Mouse (Mus musculus): ENCODE results near the gene Lamb3. TPM values are rescaled to one million over a fixed set of nuclear protein-coding genes. Genes with fewer than 3 reads are reported as not detected.
A peak's percentile ranks its signal among the peaks of the same experiment; 100 is the strongest.

The Lamb3 gene
- polyA plus RNA-seq, 1 experiment from 2014 or later = 34.9 TPM

GRCm38 (mm10) chr1:193323686-193324085 lies 116.2 kb downstream of the Lamb3 start:
- TF ChIP-seq EP300 (optimal IDR thresholded peaks at IDR 0.05) (no peak), CTCF (IDR thresholded peaks at IDR 0.05; ENCODE audit: low read depth) (no peak)
- H3K4me1 ChIP-seq (replicated peaks; ENCODE audit: control insufficient read depth, insufficient read depth) = no peaks in the 10 kb centered on the region
- no peaks in the 10 kb centered on the region for H3K27me3 ChIP-seq (ENCODE audit: control insufficient read depth, insufficient read depth, low read length)
- no peak overlapping the region for H3K27ac ChIP-seq (replicated peaks)
- no peak overlapping the region for H3K4me3 ChIP-seq (ENCODE audit: low read depth, low read length)
- no peaks in the 10 kb centered on the region for H3K9me3 ChIP-seq (ENCODE audit: control insufficient read depth, low read length)
- no peak for DNase-seq (ENCODE audit: low spot score)
- 94% methylated on average over 6 of the region's 6 CpGs for WGBS
- no peaks in the 10 kb centered on the region for H3K36me3 ChIP-seq (ENCODE audit: control insufficient read depth, insufficient read depth, low read length)
- H3K9ac ChIP-seq (ENCODE audit: low read length) = no peak overlapping the region
- no peak for ATAC-seq (ENCODE audit: low FRiP score, low TSS enrichment)
- no peak overlapping the region for H3K4me2 ChIP-seq (replicated peaks; ENCODE audit: low read depth)

- Histone ChIP-seq H3K9me3 (ENCODE audit: control insufficient read depth, low read length) (no peaks in the 10 kb centered on the region), H3K27ac (replicated peaks) (no peak overlapping the region), H3K4me3 (ENCODE audit: low read depth, low read length) (no peak overlapping the region), H3K27me3 (ENCODE audit: control insufficient read depth, insufficient read depth, low read length) (no peaks in the 10 kb centered on the region), H3K4me1 (replicated peaks; ENCODE audit: control insufficient read depth, insufficient read depth) (no peaks in the 10 kb centered on the region), H3K9ac (ENCODE audit: low read length) (no peak overlapping the region), H3K36me3 (ENCODE audit: control insufficient read depth, insufficient read depth, low read length) (no peaks in the 10 kb centered on the region), H3K4me2 (replicated peaks; ENCODE audit: low read depth) (no peak overlapping the region)
- TF ChIP-seq CTCF (IDR thresholded peaks at IDR 0.05; ENCODE audit: low read depth) = peak; percentile 81
- no peak for TF ChIP-seq EP300 (optimal IDR thresholded peaks at IDR 0.05)
- peak; percentile 63 for DNase-seq (ENCODE audit: low spot score)
- ATAC-seq (ENCODE audit: low FRiP score, low TSS enrichment) = no peak
- WGBS = 46% methylated on average over 2 of the region's 2 CpGs
Observed at GRCm38 (mm10) chr1:193324224-193324623, 116.7 kb downstream of the Lamb3 start.

- no peak overlapping the region for H3K4me3 ChIP-seq (ENCODE audit: low read depth, low read length)
- H3K36me3 ChIP-seq (ENCODE audit: control insufficient read depth, insufficient read depth, low read length) = no peaks in the 10 kb centered on the region; the same call in 1 of the 2 replicates
- H3K27ac ChIP-seq (replicated peaks) = no peak overlapping the region
- 91% methylated on average over 6 of the region's 6 CpGs for WGBS
- no peaks in the 10 kb centered on the region for H3K4me1 ChIP-seq (replicated peaks; ENCODE audit: control insufficient read depth, insufficient read depth)
- no peak overlapping the region for H3K9ac ChIP-seq (ENCODE audit: low read length)
- no peaks in the 10 kb centered on the region for H3K27me3 ChIP-seq (ENCODE audit: control insufficient read depth, insufficient read depth, low read length)
- TF ChIP-seq CTCF (IDR thresholded peaks at IDR 0.05; ENCODE audit: low read depth) = no peak
- no peak for TF ChIP-seq EP300 (optimal IDR thresholded peaks at IDR 0.05)
- DNase-seq (ENCODE audit: low spot score) = no peak
- no peaks in the 10 kb centered on the region for H3K9me3 ChIP-seq (ENCODE audit: control insufficient read depth, low read length)
- no peak overlapping the region for H3K4me2 ChIP-seq (replicated peaks; ENCODE audit: low read depth)
- no peak for ATAC-seq (ENCODE audit: low FRiP score, low TSS enrichment)
Observed at GRCm38 (mm10) chr1:193325891-193326290, 118.4 kb downstream of the Lamb3 start.

- Histone ChIP-seq H3K9me3 (ENCODE audit: control insufficient read depth, low read length) (no peaks in the 10 kb centered on the region), H3K4me2 (replicated peaks; ENCODE audit: low read depth) (no peak overlapping the region), H3K4me1 (replicated peaks; ENCODE audit: control insufficient read depth, insufficient read depth) (no peaks in the 10 kb centered on the region), H3K27me3 (ENCODE audit: control insufficient read depth, insufficient read depth, low read length) (no peaks in the 10 kb centered on the region), H3K27ac (replicated peaks) (no peak overlapping the region), H3K9ac (ENCODE audit: low read length) (no peak overlapping the region), H3K36me3 (ENCODE audit: control insufficient read depth, insufficient read depth, low read length) (no peaks in the 10 kb centered on the region; the same call in 1 of the 2 replicates), H3K4me3 (ENCODE audit: low read depth, low read length) (no peak overlapping the region)
- WGBS = 51% methylated on average over 7 of the region's 7 CpGs
- ATAC-seq (ENCODE audit: low FRiP score, low TSS enrichment) (peak; percentile 36; the same call in 1 of the 2 replicates), DNase-seq (ENCODE audit: low spot score) (peak; percentile 28)
- TF ChIP-seq CTCF (IDR thresholded peaks at IDR 0.05; ENCODE audit: low read depth) (peak; percentile 67), EP300 (optimal IDR thresholded peaks at IDR 0.05) (no peak)
Observed at GRCm38 (mm10) chr1:193326456-193327145, 119.1 kb downstream of the Lamb3 start.

- Histone ChIP-seq H3K4me3 (ENCODE audit: low read depth, low read length) (no peak overlapping the region), H3K27ac (replicated peaks) (no peak overlapping the region)
Observed at GRCm38 (mm10) chr1:193327216-193327615, 119.7 kb downstream of the Lamb3 start.

GRCm38 (mm10) chr1:193327686-193328085 lies 120.2 kb downstream of the Lamb3 start:
- Histone ChIP-seq H3K36me3 (ENCODE audit: control insufficient read depth, insufficient read depth, low read length) (no peaks in the 10 kb centered on the region; the same call in 1 of the 2 replicates), H3K9ac (ENCODE audit: low read length) (no peak overlapping the region), H3K27me3 (ENCODE audit: control insufficient read depth, insufficient read depth, low read length) (no peaks in the 10 kb centered on the region), H3K4me1 (replicated peaks; ENCODE audit: control insufficient read depth, insufficient read depth) (no peaks in the 10 kb centered on the region), H3K4me3 (ENCODE audit: low read depth, low read length) (no peak overlapping the region), H3K4me2 (replicated peaks; ENCODE audit: low read depth) (no peak overlapping the region), H3K27ac (replicated peaks) (no peak overlapping the region), H3K9me3 (ENCODE audit: control insufficient read depth, low read length) (no peaks in the 10 kb centered on the region)
- ATAC-seq (ENCODE audit: low FRiP score, low TSS enrichment) (no peak), DNase-seq (ENCODE audit: low spot score) (no peak)
- 73% methylated on average over 5 of the region's 5 CpGs for WGBS
- TF ChIP-seq CTCF (IDR thresholded peaks at IDR 0.05; ENCODE audit: low read depth) = no peak
- no peak for TF ChIP-seq EP300 (optimal IDR thresholded peaks at IDR 0.05)

More at GRCm38 (mm10) chr1:193327216-193327615, 119.7 kb downstream of the Lamb3 start:
- Histone ChIP-seq H3K9ac (ENCODE audit: low read length) (no peak overlapping the region), H3K36me3 (ENCODE audit: control insufficient read depth, insufficient read depth, low read length) (no peaks in the 10 kb centered on the region; the same call in 1 of the 2 replicates), H3K4me2 (replicated peaks; ENCODE audit: low read depth) (no peak overlapping the region), H3K4me1 (replicated peaks; ENCODE audit: control insufficient read depth, insufficient read depth) (no peaks in the 10 kb centered on the region), H3K27me3 (ENCODE audit: control insufficient read depth, insufficient read depth, low read length) (no peaks in the 10 kb centered on the region), H3K9me3 (ENCODE audit: control insufficient read depth, low read length) (no peaks in the 10 kb centered on the region)
- DNase-seq (ENCODE audit: low spot score) = no peak
- TF ChIP-seq EP300 (optimal IDR thresholded peaks at IDR 0.05) = no peak
- no peak for ATAC-seq (ENCODE audit: low FRiP score, low TSS enrichment)
- 57% methylated on average over 1 of the region's 1 CpGs for WGBS
